Mouse (Mus musculus) kidney, adult 9 months (tissue): ENCODE measurements around the gene Arhgef17.

Experiments
- DNase-seq: peaks from one replicate; pipeline ENCODE4 v3.0.0; 2022

Gene Arhgef17

GRCm38 (mm10) chr7:100911246-100911770 is 20.6 kb downstream of the Arhgef17 start:
- peak; percentile 71 for DNase-seq

GRCm38 (mm10) chr7:100908567-100908966 is 23.3 kb downstream of the Arhgef17 start:
- DNase-seq, result no peak

- peak; percentile 56 for DNase-seq
Measured at GRCm38 (mm10) chr7:100908061-100908460, 23.8 kb downstream of the Arhgef17 start.

GRCm38 (mm10) chr7:100907231-100907630 is 24.7 kb downstream of the Arhgef17 start:
- peak; percentile 87 for DNase-seq

- no peak for DNase-seq
Measured at GRCm38 (mm10) chr7:100906029-100906789, 25.7 kb downstream of the Arhgef17 start.

GRCm38 (mm10) chr7:100905037-100905436 is 26.9 kb downstream of the Arhgef17 start:
- DNase-seq, result no peak

GRCm38 (mm10) chr7:100904612-100905011 is 27.3 kb downstream of the Arhgef17 start:
- DNase-seq, result no peak

GRCm38 (mm10) chr7:100902451-100903137 is 29.3 kb downstream of the Arhgef17 start:
- no peak for DNase-seq

GRCm38 (mm10) chr7:100897828-100898227 is 34.1 kb downstream of the Arhgef17 start:
- DNase-seq, result no peak

GRCm38 (mm10) chr7:100894833-100895226 is 37.1 kb downstream of the Arhgef17 start:
- DNase-seq, result no peak

GRCm38 (mm10) chr7:100894057-100894832 is 37.7 kb downstream of the Arhgef17 start:
- no peak for DNase-seq

GRCm38 (mm10) chr7:100893249-100894056 is 38.5 kb downstream of the Arhgef17 start:
- no peak for DNase-seq

- peak; percentile 52 for DNase-seq
Measured at GRCm38 (mm10) chr7:100886535-100886934, 45.4 kb downstream of the Arhgef17 start.

- no peak for DNase-seq
Measured at GRCm38 (mm10) chr7:100884460-100884859, 47.4 kb downstream of the Arhgef17 start.

- DNase-seq, result no peak
Measured at GRCm38 (mm10) chr7:100881950-100882349, 50.0 kb downstream of the Arhgef17 start.

- DNase-seq, result no peak
Measured at GRCm38 (mm10) chr7:100881531-100881930, 50.4 kb downstream of the Arhgef17 start.

- peak; percentile 70 for DNase-seq
Measured at GRCm38 (mm10) chr7:100879595-100879994, 52.3 kb downstream of the Arhgef17 start.

- no peak for DNase-seq
Measured at GRCm38 (mm10) chr7:100876771-100877170, 55.1 kb downstream of the Arhgef17 start.

GRCm38 (mm10) chr7:100876293-100876692 is 55.6 kb downstream of the Arhgef17 start:
- no peak for DNase-seq

GRCm38 (mm10) chr7:100875822-100876221 is 56.1 kb downstream of the Arhgef17 start:
- no peak for DNase-seq

GRCm38 (mm10) chr7:100873197-100873596 is 58.7 kb downstream of the Arhgef17 start:
- DNase-seq, result no peak

GRCm38 (mm10) chr7:100871892-100872291 is 60.0 kb downstream of the Arhgef17 start:
- peak; percentile 61 for DNase-seq
